Mouse (Mus musculus) testis, adult 2 months (tissue): ENCODE measurements at regions not wholly inside any gene's neighbourhood (a gene's known extent, or its start where the extent isn't known, plus 50 kb on each side); places are given as distances from the start of the nearest gene placed in this dataset.

Experiments used
- CTCF ChIP-seq: fragments of 200-500 bp; IDR thresholded peaks from 2 replicates; pipeline ENCODE4 v1.5.1; 2012; ENCODE audit warnings: low read depth, mild to moderate bottlenecking, inconsistent platforms, low read length, moderate library complexity; ENCODE audit not compliant: control insufficient read depth, insufficient read depth, insufficient replicate concordance
- POLR2A ChIP-seq: fragments of 200-500 bp; IDR thresholded peaks from 2 replicates; pipeline ENCODE4 v1.6.1; 2012; ENCODE audit warnings: low read depth, mild to moderate bottlenecking, inconsistent platforms, low read length, moderate library complexity; ENCODE audit not compliant: control insufficient read depth

- no peak for TF ChIP-seq CTCF
- no peak for TF ChIP-seq POLR2A
These were observed 136.3 kb upstream of the Pkdcc start for GRCm38 (mm10) chr17:83078601-83079360.
